Mouse (Mus musculus) CH12.LX (cell line): ENCODE measurements around the gene Sgip1. TPM values are rescaled to one million over a fixed set of nuclear protein-coding genes. Genes with fewer than 3 reads are reported as not detected.
A peak's percentile ranks its signal among the peaks of the same experiment; 100 is the strongest.

Experiments
- DNase-seq: peaks from one replicate; pipeline ENCODE4 v3.0.0-alpha.2; 2013; ENCODE audit errors: extremely low read depth
- H3K27ac ChIP-seq: 2 replicates; pipeline ENCODE4 v1.5.1; 2012; ENCODE audit warnings: low read depth, mild to moderate bottlenecking, control low read depth, moderate library complexity; ENCODE audit not compliant: insufficient read depth
- H3K27me3 ChIP-seq: replicated peaks from 2 replicates; pipeline ENCODE3; 2012; ENCODE audit warnings: inconsistent platforms
- H3K36me3 ChIP-seq, 2 experiments: replicated peaks in 1 of 2; 2 replicates each; pipeline versions ENCODE3 to v1.6.1; 2012; ENCODE audit warnings: inconsistent platforms in 1 of 2, low read length in 1 of 2, mild to moderate bottlenecking in 1 of 2, mixed read lengths in 1 of 2, moderate library complexity in 1 of 2; ENCODE audit not compliant: control insufficient read depth in 1 of 2, insufficient read depth in 1 of 2
- H3K4me1 ChIP-seq, 2 experiments: 2 replicates each; pipeline ENCODE4 v1.6.1; 2012; ENCODE audit warnings: inconsistent platforms in 1 of 2, moderate library complexity in 1 of 2; ENCODE audit not compliant: insufficient read depth in 2 of 2, control insufficient read depth in 1 of 2
- H3K4me2 ChIP-seq: 2 replicates; pipeline ENCODE4 v1.6.1; 2012; ENCODE audit warnings: low read depth, mild to moderate bottlenecking, control low read depth; ENCODE audit not compliant: poor library complexity, insufficient read depth, severe bottlenecking
- H3K4me3 ChIP-seq, 3 experiments: fragments of 150-350 bp in 1 of 3; sonication (generic) in 1 of 3; replicated peaks in 1 of 3; 2 replicates each; pipeline versions ENCODE3 to v1.5.1; 2011 to 2012; ENCODE audit warnings: low read depth in 2 of 3, low read length in 2 of 3, mild to moderate bottlenecking in 2 of 3, moderate library complexity in 2 of 3, control low read depth in 1 of 3, improper control_type of control experiment in 1 of 3, inconsistent platforms in 1 of 3, mixed read lengths in 1 of 3; ENCODE audit not compliant: poor library complexity in 1 of 3
- H3K79me2 ChIP-seq: replicated peaks from 2 replicates; pipeline ENCODE4 v1.6.1; 2012; ENCODE audit warnings: mild to moderate bottlenecking, moderate library complexity; ENCODE audit not compliant: control insufficient read depth, poor library complexity, insufficient read depth, severe bottlenecking; ENCODE audit errors: extremely low read depth
- H3K9ac ChIP-seq: 2 replicates; pipeline ENCODE4 v1.6.1; 2012; ENCODE audit warnings: low read depth, mild to moderate bottlenecking, control low read depth, moderate library complexity; ENCODE audit not compliant: insufficient read depth
- H3K9me3 ChIP-seq: replicated peaks from 2 replicates; pipeline ENCODE3; 2012; ENCODE audit warnings: low read length, inconsistent platforms, mixed read lengths
- CHD1 ChIP-seq: IDR thresholded peaks from 2 replicates; pipeline ENCODE4 v1.6.1; 2012; ENCODE audit warnings: low read depth, low read length, improper control_type of control experiment, inconsistent platforms
- CHD2 ChIP-seq: IDR thresholded peaks from 2 replicates; pipeline ENCODE4 v1.6.1; 2011; ENCODE audit warnings: low read length, improper control_type of control experiment
- CTCF ChIP-seq, 2 experiments: IDR thresholded peaks in 1 of 2; conservative IDR thresholded peaks in 1 of 2; 2 replicates each; pipeline ENCODE4 v1.5.1; 2011 to 2012; ENCODE audit warnings: low read depth in 2 of 2, low read length in 2 of 2, improper control_type of control experiment in 1 of 2, inconsistent platforms in 1 of 2, mild to moderate bottlenecking in 1 of 2, moderate library complexity in 1 of 2
- EP300 ChIP-seq: IDR thresholded peaks from 2 replicates; pipeline ENCODE4 v1.6.1; 2011; ENCODE audit warnings: low read length, improper control_type of control experiment
- IRF4 ChIP-seq: IDR thresholded peaks from 2 replicates; pipeline ENCODE4 v1.6.1; 2014; ENCODE audit warnings: low read depth, mild to moderate bottlenecking, inconsistent platforms, low read length, improper control_type of control experiment
- JUN ChIP-seq: IDR thresholded peaks from 2 replicates; pipeline ENCODE4 v1.6.1; 2011; ENCODE audit warnings: low read depth, mild to moderate bottlenecking, low read length, improper control_type of control experiment, moderate library complexity; ENCODE audit not compliant: insufficient read depth
- JUND ChIP-seq: conservative IDR thresholded peaks from 2 replicates; pipeline ENCODE4 v1.6.1; 2011; ENCODE audit warnings: low read depth, low read length, improper control_type of control experiment
- MAX ChIP-seq: IDR thresholded peaks from 2 replicates; pipeline ENCODE4 v1.6.1; 2011; ENCODE audit warnings: low read length, improper control_type of control experiment
- MEF2A ChIP-seq: IDR thresholded peaks from 2 replicates; pipeline ENCODE4 v1.6.1; 2014; ENCODE audit warnings: low read depth, mild to moderate bottlenecking, inconsistent platforms, low read length, improper control_type of control experiment, borderline replicate concordance
- MYC ChIP-seq: IDR thresholded peaks from 2 replicates; pipeline ENCODE4 v1.6.1; 2011; ENCODE audit warnings: low read depth, mild to moderate bottlenecking, improper control_type of control experiment, low read length
- NELFE ChIP-seq: IDR thresholded peaks from 2 replicates; pipeline ENCODE4 v1.6.1; 2011; ENCODE audit warnings: low read depth, low read length, improper control_type of control experiment
- POLR2AphosphoS2 ChIP-seq: IDR thresholded peaks from 2 replicates; pipeline ENCODE4 v1.6.1; 2011; ENCODE audit warnings: low read depth, low read length, improper control_type of control experiment
- RAD21 ChIP-seq: IDR thresholded peaks from 2 replicates; pipeline ENCODE4 v1.6.1; 2011; ENCODE audit warnings: low read depth, mild to moderate bottlenecking, low read length, improper control_type of control experiment, moderate library complexity
- RCOR1 ChIP-seq: conservative IDR thresholded peaks from 2 replicates; pipeline ENCODE4 v1.6.1; 2012; ENCODE audit warnings: low read depth, mild to moderate bottlenecking, inconsistent platforms, low read length, improper control_type of control experiment
- SIN3A ChIP-seq: IDR thresholded peaks from 2 replicates; pipeline ENCODE4 v1.6.1; 2012; ENCODE audit warnings: low read length, improper control_type of control experiment, inconsistent platforms
- SMC3 ChIP-seq: IDR thresholded peaks from 2 replicates; pipeline ENCODE4 v1.6.1; 2011; ENCODE audit warnings: low read depth, low read length, improper control_type of control experiment
- ZC3H11A ChIP-seq: IDR thresholded peaks from 2 replicates; pipeline ENCODE4 v1.6.1; 2012; ENCODE audit warnings: low read depth, mild to moderate bottlenecking, inconsistent platforms, low read length, improper control_type of control experiment
- ZKSCAN1 ChIP-seq: IDR thresholded peaks from 2 replicates; pipeline ENCODE4 v1.6.1; 2012; ENCODE audit warnings: low read depth, inconsistent platforms, low read length, improper control_type of control experiment, borderline replicate concordance
- ZMIZ1 ChIP-seq: IDR thresholded peaks from 2 replicates; pipeline ENCODE4 v1.6.1; 2012; ENCODE audit warnings: low read depth, mild to moderate bottlenecking, inconsistent platforms, low read length, improper control_type of control experiment
- dilution Hi-C: fragments of 300-500 bp; cut with MboI; formaldehyde crosslinking; loops from 2 replicates; pipeline ENCODE4 v1.14.3; 2020; ENCODE audit warnings: low sequenced_read_pairs; ENCODE audit not compliant: extremely low pct_unique_long_range_greater_than_20kb, extremely low pct_ligation_motif_present
- in situ Hi-C: fragments of 300-500 bp; cut with MboI; formaldehyde crosslinking; loops from 3 replicates; pipeline ENCODE4 v1.14.3; 2019; ENCODE audit warnings: low sequenced_read_pairs, low pct_ligation_motif_present, low pct_unique_long_range_greater_than_20kb, mixed read lengths
- polyA plus RNA-seq: library from polyadenylated mRNA; unstranded; fragments of >175 nt; gene quantifications from 2 replicates; pipeline ENCODE4 v1.2.1, GENCODE M21; 2012; ENCODE audit warnings: low read depth; ENCODE audit not compliant: insufficient read length
- total RNA-seq, 2 experiments: library from RNA; depleted of rRNA; stranded (reverse); fragments of 300-350 nt in 1 of 2; fragments of >200 nt in 1 of 2; gene quantifications; 2 replicates each; pipeline ENCODE4 v1.2.3; 2012 to 2014

Gene Sgip1
- total and polyA plus RNA-seq, 3 experiments, result 0.07 to 0.39 (median 0.21) TPM

DNA sequence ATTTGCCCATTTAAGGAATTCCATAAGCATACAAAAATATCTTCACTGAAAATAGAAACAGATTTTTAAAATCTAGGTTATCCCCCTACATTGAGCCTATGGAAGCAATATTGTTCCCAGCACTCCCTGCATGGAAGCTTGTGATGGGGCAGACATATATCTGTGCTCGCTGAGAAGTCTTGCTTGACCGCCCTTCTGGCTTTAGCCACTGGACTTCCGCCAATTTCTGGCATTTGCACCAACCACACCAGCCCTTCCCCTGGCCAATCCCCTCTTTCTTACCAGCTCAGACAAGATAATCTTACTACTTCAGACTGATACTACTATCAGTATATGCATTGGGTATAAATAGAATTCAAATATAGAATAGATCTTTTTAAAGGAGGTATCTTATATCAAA, 172.1 kb downstream of the Sgip1 start:
- dilution Hi-C loops (no loop called here), in situ Hi-C loops (no loop called here)
- no peak overlapping the region for H3K9ac ChIP-seq
- no peak overlapping the region for H3K27ac ChIP-seq
- no peaks in the 10 kb centered on the region for H3K79me2 ChIP-seq
- H3K4me3 ChIP-seq, result no peak overlapping the region
- no peaks in the 10 kb centered on the region for H3K9me3 ChIP-seq
- no peak overlapping the region for H3K4me2 ChIP-seq
- no peak for TF ChIP-seq CHD2
- no peak for TF ChIP-seq MAX
- no peak for TF ChIP-seq EP300
- no peak for TF ChIP-seq ZKSCAN1
- TF ChIP-seq ZMIZ1, result no peak
- TF ChIP-seq RCOR1, result no peak
- no peak for TF ChIP-seq POLR2AphosphoS2
- TF ChIP-seq CHD1, result no peak
- no peak for TF ChIP-seq IRF4
- no peak for TF ChIP-seq MEF2A
- no peak for DNase-seq
- H3K36me3 ChIP-seq, result no peaks in the 10 kb centered on the region
- H3K4me1 ChIP-seq, result peaks cover 1 to 4% of the 10 kb centered on the region in 2 experiments; a peak in 2 of 4 replicates
- no peaks in the 10 kb centered on the region for H3K27me3 ChIP-seq

DNA sequence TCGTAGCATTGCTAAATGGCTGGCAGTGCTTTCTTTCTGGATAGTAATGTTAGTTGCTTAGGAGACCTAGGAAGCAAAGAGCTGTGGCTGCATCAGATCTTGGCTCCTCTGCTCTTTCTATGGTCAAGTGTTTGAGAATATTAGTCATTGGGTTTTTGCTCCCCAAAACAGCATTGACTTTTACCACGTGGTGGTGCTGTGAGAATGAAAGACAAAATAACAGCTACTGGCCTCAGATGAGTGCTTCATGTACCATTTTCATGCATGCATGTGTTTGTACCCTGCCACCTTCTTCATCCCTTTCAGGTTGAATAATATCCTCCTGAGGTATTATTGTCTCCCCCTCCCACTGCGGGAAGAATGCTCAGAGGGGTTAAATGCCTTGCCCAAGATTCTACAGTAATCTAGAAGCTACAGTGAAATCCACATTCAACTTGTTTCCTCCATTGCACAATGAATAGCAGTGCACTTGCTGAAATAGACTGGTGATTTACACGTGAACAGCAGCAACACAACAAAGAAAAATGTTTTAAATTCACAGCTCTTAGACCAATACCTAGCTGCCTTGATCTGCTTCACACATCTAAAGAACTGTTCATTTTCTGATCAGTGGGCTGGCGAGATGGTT, 172.7 kb downstream of the Sgip1 start:
- H3K4me3 ChIP-seq, result no peak overlapping the region
- peak in 1 of 2 experiments; percentile 79; a peak in 2 of 4 replicates for TF ChIP-seq CTCF (conservative IDR thresholded peaks at IDR 0.05 in 1 of 2, IDR thresholded peaks at IDR 0.05 in 1 of 2; ENCODE audit: low read depth in 2 of 2, low read length in 2 of 2)
- peak; percentile 78 for TF ChIP-seq SMC3
- 0 out of 2 replicates have a peak, but pooled peaks have one; percentile 18 for TF ChIP-seq NELFE
- TF ChIP-seq RAD21, result peak; percentile 78
- TF ChIP-seq ZC3H11A, result peak; percentile 46; the same call in 1 of the 2 replicates
- no peak for TF ChIP-seq CHD1
- TF ChIP-seq JUND, result 0 out of 2 replicates have a peak, but pooled peaks have one; percentile 9
- no peak for TF ChIP-seq JUN
- TF ChIP-seq RCOR1, result no peak
- 0 out of 2 replicates have a peak, but pooled peaks have one; percentile 15 for TF ChIP-seq IRF4
- TF ChIP-seq SIN3A, result 0 out of 2 replicates have a peak, but pooled peaks have one; percentile 9
- TF ChIP-seq MAX, result peak; percentile 86
- peak; percentile 60; the same call in 1 of the 2 replicates for TF ChIP-seq MYC
- H3K9me3 ChIP-seq, result no peaks in the 10 kb centered on the region
- no peaks in the 10 kb centered on the region for H3K27me3 ChIP-seq
- dilution Hi-C loops, result no loop called here
- no peak overlapping the region for H3K9ac ChIP-seq
- H3K4me1 ChIP-seq, result peaks cover 0 to 4% of the 10 kb centered on the region in 2 experiments; a peak in 1 of 4 replicates
- H3K79me2 ChIP-seq, result no peaks in the 10 kb centered on the region
- in situ Hi-C loops, result no loop called here
- no peak overlapping the region for H3K27ac ChIP-seq
- peak; percentile 39 for DNase-seq
- no peak overlapping the region for H3K4me2 ChIP-seq
- no peaks in the 10 kb centered on the region for H3K36me3 ChIP-seq
